Mouse (Mus musculus) neural tube, embryonic 15.5 days (tissue): ENCODE results near the gene Patj. TPM values are rescaled to one million over a fixed set of nuclear protein-coding genes. Genes with fewer than 3 reads are reported as not detected.
"Not testable (repeated sequence)": the region's sequence is repeated elsewhere in the genome, so short reads cannot be mapped to it uniquely, and the experiment has no call there.

Experiments used
- ATAC-seq: fragments of 200-750 bp; cut with Nextera tagmentation; 2 replicates; pipeline ENCODE4 v1.8.0; 2017; ENCODE audit warnings: mild to moderate bottlenecking, moderate TSS enrichment, moderate library complexity; ENCODE audit not compliant: low FRiP score
- H3K27ac ChIP-seq: fragments of 300-500 bp; sonication (generic); replicated peaks from 2 replicates; pipeline ENCODE4 v1.5.1; 2015; ENCODE audit warnings: mild to moderate bottlenecking, inconsistent platforms
- H3K27me3 ChIP-seq: fragments of 300-500 bp; sonication (generic); replicated peaks from 2 replicates; pipeline ENCODE4 v1.6.1; 2015; ENCODE audit warnings: inconsistent platforms
- H3K36me3 ChIP-seq: fragments of 300-500 bp; sonication (generic); 2 replicates; pipeline ENCODE4 v1.6.1; 2015; ENCODE audit warnings: inconsistent platforms
- H3K4me1 ChIP-seq: fragments of 300-500 bp; sonication (generic); 2 replicates; pipeline ENCODE4 v1.6.1; 2015; ENCODE audit warnings: inconsistent platforms
- H3K4me2 ChIP-seq: fragments of 300-500 bp; sonication (generic); 2 replicates; pipeline ENCODE4 v1.6.1; 2015; ENCODE audit warnings: inconsistent platforms, mild to moderate bottlenecking, moderate library complexity
- H3K4me3 ChIP-seq: fragments of 300-500 bp; sonication (generic); replicated peaks from 2 replicates; pipeline ENCODE4 v1.5.1; 2015; ENCODE audit warnings: mild to moderate bottlenecking, inconsistent platforms
- H3K9ac ChIP-seq: fragments of 300-500 bp; sonication (generic); replicated peaks from 2 replicates; pipeline ENCODE4 v1.6.1; 2015; ENCODE audit warnings: mild to moderate bottlenecking, inconsistent platforms
- H3K9me3 ChIP-seq: fragments of 300-500 bp; sonication (generic); replicated peaks from 2 replicates; pipeline ENCODE4 v1.6.1; 2016; ENCODE audit warnings: inconsistent platforms
- WGBS: fragments of 180-500 bp; shearing (Covaris S2); methylation state at CpG from one replicate; pipeline ENCODE4 v1.1.7; 2015; ENCODE audit warnings: mixed read lengths; 5-methylcytosine and 5-hydroxymethylcytosine counted together
- polyA plus RNA-seq: library from polyadenylated mRNA; unstranded; fragments of >200 nt; fragmentation: Nextera tagmentation; extraction: Ambion mirVana; gene quantifications from 2 replicates; pipeline ENCODE4 v1.2.1, GENCODE M21; 2015

Gene Patj
- polyA plus RNA-seq, 1 experiment from 2014 or later: 7.1 TPM

DNA sequence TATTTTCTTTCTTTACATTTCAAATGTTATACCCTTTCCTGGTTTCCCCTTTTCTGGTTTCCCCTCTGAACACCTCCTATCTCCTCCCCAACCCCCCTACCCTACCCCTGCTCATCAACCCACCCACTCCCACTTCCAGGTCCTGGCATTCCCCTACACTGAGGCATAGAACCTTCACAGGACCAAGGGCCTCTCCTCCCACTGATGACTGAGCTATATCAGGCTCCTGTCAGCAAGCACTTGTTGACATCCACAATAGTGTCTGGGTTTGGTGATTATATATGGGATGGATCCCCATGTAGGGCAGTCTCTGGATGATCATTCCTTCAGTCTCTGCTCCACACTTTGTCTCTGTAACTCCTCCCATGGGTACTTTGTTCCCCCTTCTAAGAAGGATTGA is 233.6 kb downstream of the Patj start:
- not testable (repeated sequence) for ATAC-seq

DNA sequence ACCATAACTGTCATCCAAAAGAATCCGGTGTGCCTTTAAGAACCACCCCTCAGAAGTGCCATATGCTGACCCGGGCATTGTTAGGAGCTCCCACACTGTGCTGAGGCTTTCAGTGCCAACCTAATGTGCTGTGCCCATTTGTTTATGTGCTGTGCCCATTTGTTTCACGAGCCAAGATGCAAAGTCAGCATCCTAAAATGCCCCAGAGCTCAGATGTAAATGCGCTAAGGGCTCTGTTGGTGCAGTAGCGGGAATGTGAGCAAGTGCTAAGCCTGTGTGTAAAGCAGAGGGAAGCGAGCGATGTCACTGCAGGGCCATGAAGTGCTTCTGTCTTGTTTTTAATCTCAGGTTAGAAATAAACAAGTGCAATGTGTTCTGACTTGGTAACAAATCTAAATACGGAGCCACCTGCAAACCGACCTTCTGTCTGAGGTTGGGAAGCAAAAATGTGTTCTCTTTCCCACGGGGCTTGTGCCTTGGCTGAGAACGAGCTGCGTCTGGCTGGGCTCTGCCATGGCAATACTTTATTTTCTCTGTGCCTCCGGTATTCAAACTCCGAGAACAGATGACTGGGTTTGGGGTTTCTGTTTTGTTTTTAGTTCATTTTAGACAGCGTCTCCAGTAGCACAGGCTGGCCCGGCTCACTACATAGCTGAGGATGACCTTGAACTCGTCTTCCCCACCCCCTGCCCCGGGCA is 239.7 kb downstream of the Patj start:
- no peak overlapping the region for H3K4me3 ChIP-seq
- H3K36me3 ChIP-seq: no peaks in the 10 kb centered on the region
- no peak overlapping the region for H3K4me2 ChIP-seq
- peak; percentile 58; the same call in 1 of the 2 replicates for ATAC-seq
- no peak overlapping the region for H3K9ac ChIP-seq
- no peaks in the 10 kb centered on the region for H3K27me3 ChIP-seq
- no peak overlapping the region for H3K27ac ChIP-seq
- WGBS: 74% methylated on average over 18 of the region's 18 CpGs
- no peaks in the 10 kb centered on the region for H3K4me1 ChIP-seq
- H3K9me3 ChIP-seq: no peaks in the 10 kb centered on the region

More for the DNA sequence above, 233.6 kb downstream of the Patj start:
- not testable (repeated sequence) for H3K27me3 ChIP-seq, H3K36me3 ChIP-seq, H3K9ac ChIP-seq, H3K9me3 ChIP-seq, H3K27ac ChIP-seq, H3K4me2 ChIP-seq, H3K4me1 ChIP-seq, H3K4me3 ChIP-seq

DNA sequence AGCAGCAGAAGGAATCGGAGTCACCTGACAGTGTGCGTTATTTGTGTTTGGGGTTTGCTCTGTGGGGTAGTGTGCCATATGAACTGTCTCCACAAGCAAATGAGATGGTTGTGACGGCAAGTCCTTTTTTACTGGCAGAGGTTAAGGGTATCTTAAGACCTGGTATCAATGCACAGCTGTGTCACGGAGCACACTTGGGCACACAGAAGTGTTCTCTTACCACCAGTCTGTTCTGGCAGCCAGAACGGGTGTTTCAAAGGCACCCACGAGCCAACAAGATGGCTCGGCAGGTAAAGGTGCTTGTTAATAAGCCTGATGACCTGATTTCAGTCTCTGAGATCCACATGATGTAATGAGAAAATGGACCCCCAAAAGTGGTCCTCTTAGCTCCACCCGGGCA is 243.1 kb downstream of the Patj start:
- ATAC-seq: no peak
- H3K27me3 ChIP-seq: no peaks in the 10 kb centered on the region
- H3K4me2 ChIP-seq: no peak overlapping the region
- no peak overlapping the region for H3K4me3 ChIP-seq
- H3K9ac ChIP-seq: no peak overlapping the region
- WGBS: 96% methylated on average over 8 of the region's 8 CpGs
- no peaks in the 10 kb centered on the region for H3K4me1 ChIP-seq
- no peaks in the 10 kb centered on the region for H3K9me3 ChIP-seq
- no peaks in the 10 kb centered on the region for H3K36me3 ChIP-seq
- H3K27ac ChIP-seq: no peak overlapping the region

DNA sequence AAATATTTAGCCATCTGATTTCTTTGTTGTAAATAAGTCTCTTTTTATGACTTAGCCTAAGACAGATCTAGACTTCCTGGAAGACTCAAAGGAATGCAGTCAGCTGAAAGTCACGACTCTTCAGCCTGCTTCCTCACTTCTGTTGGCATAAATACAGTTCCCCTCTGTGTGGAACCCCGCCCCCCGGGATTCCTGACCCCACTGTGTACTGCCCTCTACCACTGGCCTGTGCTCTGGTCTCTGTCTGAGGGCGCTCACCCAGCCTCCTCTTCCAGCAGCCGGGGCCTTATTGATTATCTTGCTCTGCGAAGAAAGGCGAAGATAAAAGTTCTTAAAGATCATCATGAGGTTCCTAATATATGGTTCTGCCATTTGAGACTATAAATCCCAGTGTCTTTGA is 258.1 kb downstream of the Patj start:
- Histone ChIP-seq H3K27ac (no peak overlapping the region), H3K4me3 (no peak overlapping the region), H3K4me1 (no peaks in the 10 kb centered on the region; the same call in 1 of the 2 replicates), H3K27me3 (no peaks in the 10 kb centered on the region), H3K9ac (no peak overlapping the region), H3K9me3 (no peaks in the 10 kb centered on the region), H3K36me3 (peaks cover 5% of the 10 kb centered on the region; the same call in 1 of the 2 replicates), H3K4me2 (no peak overlapping the region)
- no peak for ATAC-seq
- WGBS: 69% methylated on average over 7 of the region's 7 CpGs

DNA sequence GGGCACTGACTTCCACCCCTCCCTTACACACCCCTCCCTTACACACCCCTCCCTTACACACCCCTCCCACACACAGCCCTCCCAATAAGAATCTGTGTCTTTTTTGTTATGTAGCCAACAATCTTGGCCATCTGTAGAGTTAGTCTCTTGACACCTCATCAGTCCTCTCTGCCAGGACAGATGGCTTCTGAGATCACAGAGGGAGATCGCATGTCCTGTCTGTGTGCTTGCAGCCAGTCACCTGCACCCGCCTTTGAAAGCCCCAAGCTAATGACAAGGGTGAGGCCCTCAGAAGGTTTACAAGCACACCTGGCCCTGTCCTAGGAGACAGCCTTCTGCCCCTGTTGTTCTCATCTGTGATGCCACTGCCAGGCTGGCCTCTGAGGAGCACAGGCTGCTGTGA is 258.8 kb downstream of the Patj start:
- Histone ChIP-seq H3K36me3 (peaks cover 5% of the 10 kb centered on the region; the same call in 1 of the 2 replicates), H3K4me3 (no peak overlapping the region), H3K9ac (no peak overlapping the region), H3K4me1 (no peaks in the 10 kb centered on the region; the same call in 1 of the 2 replicates), H3K27me3 (no peaks in the 10 kb centered on the region), H3K4me2 (no peak overlapping the region), H3K27ac (no peak overlapping the region), H3K9me3 (no peaks in the 10 kb centered on the region)
- no peak for ATAC-seq
- 38% methylated on average over 2 of the region's 2 CpGs for WGBS

DNA sequence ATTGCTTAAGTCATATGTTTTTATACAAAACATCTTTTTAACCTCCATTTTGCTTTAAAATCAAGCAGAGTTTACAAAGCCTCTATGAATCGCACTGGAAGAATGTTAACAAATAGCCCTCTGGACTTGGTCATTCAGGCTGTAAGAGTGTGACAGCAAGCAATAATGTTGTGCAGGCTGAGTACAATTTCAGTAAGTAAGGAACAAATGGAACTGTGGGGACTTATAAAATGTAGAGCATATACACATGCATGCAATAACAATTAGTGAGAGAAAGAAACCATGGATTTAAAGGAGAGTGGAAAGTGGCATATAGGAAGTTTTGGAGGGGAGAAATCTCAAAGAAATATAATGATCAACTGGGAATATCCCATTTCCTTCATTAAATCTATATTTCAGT is 261.2 kb downstream of the Patj start:
- WGBS: 81% methylated on average over 1 of the region's 1 CpGs
- no peak for ATAC-seq
- no peak overlapping the region for H3K4me3 ChIP-seq
- no peaks in the 10 kb centered on the region for H3K27me3 ChIP-seq
- H3K9me3 ChIP-seq: no peaks in the 10 kb centered on the region
- H3K36me3 ChIP-seq: peaks cover 5% of the 10 kb centered on the region; the same call in 1 of the 2 replicates
- no peaks in the 10 kb centered on the region; the same call in 1 of the 2 replicates for H3K4me1 ChIP-seq
- H3K27ac ChIP-seq: no peak overlapping the region
- H3K9ac ChIP-seq: no peak overlapping the region
- H3K4me2 ChIP-seq: no peak overlapping the region

DNA sequence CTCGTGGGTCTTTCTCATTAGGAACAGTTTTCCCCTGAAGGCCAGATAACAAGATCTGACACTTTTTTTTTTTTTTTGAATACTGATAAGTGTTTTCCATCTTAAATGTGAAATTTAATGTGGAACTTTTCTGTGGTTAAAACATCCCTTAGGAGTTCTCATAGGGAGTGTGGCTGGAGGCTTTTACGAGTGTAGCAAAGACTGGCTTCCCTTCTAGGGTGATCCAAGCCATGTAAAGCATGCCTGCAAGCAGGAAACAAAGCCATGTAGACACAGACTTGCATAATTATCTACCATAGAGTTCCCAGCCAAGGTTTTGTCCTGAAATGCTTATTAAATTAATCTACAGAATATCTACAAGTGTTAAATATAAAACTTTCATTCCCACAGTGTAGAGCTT is 263.4 kb downstream of the Patj start:
- 0 out of 2 replicates have a peak, but pooled peaks cover 3% of the 10 kb centered on the region for H3K36me3 ChIP-seq
- ATAC-seq: no peak
- no peak overlapping the region for H3K27ac ChIP-seq
- H3K9ac ChIP-seq: no peak overlapping the region
- H3K27me3 ChIP-seq: no peaks in the 10 kb centered on the region
- WGBS: 71% methylated on average over 2 of the region's 2 CpGs
- no peak overlapping the region for H3K4me2 ChIP-seq
- no peak overlapping the region for H3K4me3 ChIP-seq
- H3K4me1 ChIP-seq: no peaks in the 10 kb centered on the region
- 0 out of 2 replicates have a peak, but pooled peaks cover 3% of the 10 kb centered on the region for H3K9me3 ChIP-seq

DNA sequence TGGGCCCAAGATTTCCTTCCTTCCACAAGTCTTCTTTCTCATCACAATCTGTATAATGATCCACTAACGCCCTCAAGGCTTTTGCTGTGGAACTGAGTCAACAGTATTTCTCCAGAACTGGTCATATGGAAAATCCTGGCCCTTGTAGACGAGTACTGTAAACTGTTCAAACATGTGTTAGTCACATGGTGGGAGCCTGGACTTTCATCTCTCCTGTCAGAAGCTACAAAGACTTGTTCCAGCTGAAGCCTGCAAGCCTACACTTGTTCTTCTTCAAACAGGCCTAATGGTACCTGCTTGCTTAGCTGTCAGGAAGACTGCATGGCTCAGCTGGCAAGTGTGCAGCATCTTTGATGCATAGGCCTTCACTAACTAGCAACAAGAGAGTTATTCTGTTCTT is 264.9 kb downstream of the Patj start:
- WGBS: 79% methylated on average over 2 of the region's 2 CpGs
- no peak overlapping the region for H3K9ac ChIP-seq
- no peaks in the 10 kb centered on the region for H3K4me1 ChIP-seq
- H3K27me3 ChIP-seq: no peaks in the 10 kb centered on the region
- H3K4me3 ChIP-seq: no peak overlapping the region
- H3K36me3 ChIP-seq: 0 out of 2 replicates have a peak, but pooled peaks cover 3% of the 10 kb centered on the region
- ATAC-seq: no peak
- H3K4me2 ChIP-seq: no peak overlapping the region
- 0 out of 2 replicates have a peak, but pooled peaks cover 3% of the 10 kb centered on the region for H3K9me3 ChIP-seq
- H3K27ac ChIP-seq: no peak overlapping the region

DNA sequence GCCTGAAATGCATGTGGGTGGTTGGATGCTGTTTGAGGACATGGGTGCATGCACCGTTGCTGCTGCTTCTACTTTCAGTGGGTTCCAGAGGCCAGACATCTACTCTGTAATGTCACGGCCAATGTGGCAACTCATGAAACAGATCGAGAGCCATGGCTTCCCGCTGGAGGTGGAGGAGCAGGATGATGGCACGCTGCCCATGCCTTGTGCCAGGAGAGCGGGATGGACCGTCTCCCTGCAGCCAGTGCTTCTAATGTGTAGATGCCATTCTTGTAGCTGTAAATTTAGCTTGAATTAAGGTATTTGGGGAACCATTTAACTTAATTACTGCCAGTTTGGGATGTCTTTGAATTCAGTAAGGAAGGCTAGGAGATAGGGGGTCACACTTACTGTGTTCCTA is 270.3 kb downstream of the Patj start:
- ATAC-seq: no peak
- 0 out of 2 replicates have a peak, but pooled peaks cover 3% of the 10 kb centered on the region for H3K36me3 ChIP-seq
- 83% methylated on average over 7 of the region's 7 CpGs for WGBS
- H3K27ac ChIP-seq: no peak overlapping the region
- H3K4me2 ChIP-seq: no peak overlapping the region
- no peaks in the 10 kb centered on the region for H3K4me1 ChIP-seq
- no peak overlapping the region for H3K4me3 ChIP-seq
- no peak overlapping the region for H3K9ac ChIP-seq
- H3K27me3 ChIP-seq: no peaks in the 10 kb centered on the region
- 0 out of 2 replicates have a peak, but pooled peaks cover 3% of the 10 kb centered on the region for H3K9me3 ChIP-seq

DNA sequence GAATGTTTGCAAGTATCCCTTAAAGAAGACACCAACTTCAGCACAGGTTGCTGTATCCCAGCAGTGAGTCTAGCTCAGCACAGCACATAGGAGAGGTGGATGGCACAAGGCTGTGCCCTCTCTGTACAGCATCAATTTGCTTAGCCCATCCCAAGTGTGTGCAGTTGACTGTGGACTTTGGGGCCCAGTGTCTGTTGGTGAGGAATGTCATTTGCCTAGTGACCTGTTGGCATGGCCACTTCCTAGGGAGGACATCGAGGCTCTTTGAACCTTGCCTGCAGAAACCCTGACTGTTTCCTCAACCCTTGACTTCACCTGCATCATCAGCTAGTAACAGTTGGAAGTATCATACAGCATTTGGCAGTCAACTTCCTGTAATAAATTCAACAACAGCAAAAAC is 270.9 kb downstream of the Patj start:
- Histone ChIP-seq H3K27ac (no peak overlapping the region), H3K9me3 (0 out of 2 replicates have a peak, but pooled peaks cover 3% of the 10 kb centered on the region), H3K27me3 (no peaks in the 10 kb centered on the region), H3K9ac (no peak overlapping the region), H3K4me2 (no peak overlapping the region), H3K4me3 (no peak overlapping the region), H3K36me3 (0 out of 2 replicates have a peak, but pooled peaks cover 3% of the 10 kb centered on the region), H3K4me1 (no peaks in the 10 kb centered on the region)
- whole genome bisulfite sequencing: 88% methylated on average over 1 of the region's 1 CpGs
- ATAC-seq: no peak

DNA sequence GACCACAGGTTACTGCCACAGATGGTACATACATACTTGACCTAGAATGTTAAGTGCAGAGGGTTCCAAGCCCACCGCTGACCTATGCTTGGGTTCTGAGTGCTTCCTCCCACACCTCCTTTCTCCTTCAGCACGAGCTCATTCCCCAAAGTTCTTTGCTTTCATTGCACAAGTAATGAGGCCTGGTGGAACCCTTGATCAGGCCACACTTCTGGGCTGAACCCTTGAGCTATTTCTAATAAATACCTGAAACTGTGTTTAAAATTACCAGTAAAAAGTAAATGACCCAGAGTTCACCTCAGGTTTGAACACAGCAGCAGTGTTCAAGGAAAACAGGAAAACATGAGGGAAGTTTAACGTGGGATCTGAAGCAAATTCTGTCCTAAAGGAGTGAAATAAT is 271.4 kb downstream of the Patj start:
- Histone ChIP-seq H3K27ac (no peak overlapping the region), H3K4me2 (no peak overlapping the region), H3K9me3 (0 out of 2 replicates have a peak, but pooled peaks cover 3% of the 10 kb centered on the region), H3K36me3 (0 out of 2 replicates have a peak, but pooled peaks cover 3% of the 10 kb centered on the region), H3K27me3 (no peaks in the 10 kb centered on the region), H3K4me1 (no peaks in the 10 kb centered on the region), H3K4me3 (no peak overlapping the region), H3K9ac (no peak overlapping the region)
- 78% methylated on average over 3 of the region's 3 CpGs for WGBS
- no peak for ATAC-seq

DNA sequence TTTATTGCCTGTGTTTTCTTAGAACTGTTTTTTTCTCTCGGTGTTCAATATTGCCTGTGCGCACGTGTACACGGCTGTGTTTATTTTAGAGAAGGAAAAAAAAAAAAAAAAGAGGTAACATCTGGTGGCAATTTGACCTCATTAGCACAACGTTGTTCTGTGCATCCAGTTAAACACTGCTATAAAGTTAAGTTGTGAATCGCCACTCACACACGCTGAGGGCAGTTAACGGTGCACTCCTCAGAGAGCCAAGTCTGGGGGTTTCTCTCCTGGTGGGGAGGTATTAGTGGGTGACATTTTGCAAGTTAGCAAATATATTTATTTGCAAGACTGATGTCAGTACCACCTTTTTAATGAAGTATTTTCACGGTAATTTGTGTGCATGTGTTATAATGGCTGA is 281.9 kb downstream of the Patj start:
- ATAC-seq: no peak
- Histone ChIP-seq H3K27ac (no peak overlapping the region), H3K4me1 (0 out of 2 replicates have a peak, but pooled peaks cover 4% of the 10 kb centered on the region), H3K36me3 (no peaks in the 10 kb centered on the region), H3K27me3 (no peaks in the 10 kb centered on the region), H3K9ac (no peak overlapping the region), H3K9me3 (no peaks in the 10 kb centered on the region), H3K4me3 (no peak overlapping the region), H3K4me2 (no peak overlapping the region)
- 33% methylated on average over 9 of the region's 9 CpGs for WGBS
